Mouse (Mus musculus) granulocyte monocyte progenitor cell, adult 5-6 weeks (primary cell): ENCODE data around the gene Plxna2. TPM values are rescaled to one million over a fixed set of nuclear protein-coding genes. Genes with fewer than 3 reads are reported as not detected.

Experiments
- ATAC-seq: replicated peaks from 2 replicates; pipeline ENCODE4 v1.8.0; 2016; ENCODE audit warnings: mild to moderate bottlenecking, moderate TSS enrichment, inconsistent platforms; ENCODE audit not compliant: poor library complexity, severe bottlenecking
- total RNA-seq, 2 experiments: library from RNA; stranded (forward) in 1 of 2; stranded (reverse) in 1 of 2; fragments of 200-712, 200-1000 nt in 1 of 2; fragments of >200 nt in 1 of 2; fragmentation: Nextera tagmentation in 1 of 2; gene quantifications; 2 replicates each; pipeline ENCODE4 v1.2.3; 2014 to 2017

Plxna2 gene
- total RNA-seq, 2 experiments from 2014 or later, result 0.31 to 0.49 TPM

GRCm38 (mm10) chr1:194756863-194757262 lies 138.8 kb downstream of the Plxna2 start:
- ATAC-seq, result no peak

- peak; percentile 66 for ATAC-seq
These were observed 143.6 kb downstream of the Plxna2 start for GRCm38 (mm10) chr1:194761432-194762212.

GRCm38 (mm10) chr1:194762896-194763295 lies 144.9 kb downstream of the Plxna2 start:
- no peak for ATAC-seq

GRCm38 (mm10) chr1:194764951-194765350 lies 146.9 kb downstream of the Plxna2 start:
- ATAC-seq, result no peak

- ATAC-seq, result no peak
These were observed 150.8 kb downstream of the Plxna2 start for GRCm38 (mm10) chr1:194768799-194769198.

- ATAC-seq, result no peak
These were observed 154.0 kb downstream of the Plxna2 start for GRCm38 (mm10) chr1:194772053-194772452.

GRCm38 (mm10) chr1:194773899-194774298 lies 155.9 kb downstream of the Plxna2 start:
- ATAC-seq, result no peak

- no peak for ATAC-seq
These were observed 156.3 kb downstream of the Plxna2 start for GRCm38 (mm10) chr1:194774350-194774749.

GRCm38 (mm10) chr1:194774754-194775153 lies 156.7 kb downstream of the Plxna2 start:
- no peak for ATAC-seq

- ATAC-seq, result peak; percentile 82
These were observed 157.8 kb downstream of the Plxna2 start for GRCm38 (mm10) chr1:194775656-194776374.

- no peak for ATAC-seq
These were observed 158.7 kb downstream of the Plxna2 start for GRCm38 (mm10) chr1:194776510-194777244.

GRCm38 (mm10) chr1:194777608-194778007 lies 159.6 kb downstream of the Plxna2 start:
- no peak for ATAC-seq

- no peak for ATAC-seq
These were observed 162.4 kb downstream of the Plxna2 start for GRCm38 (mm10) chr1:194780392-194780791.

GRCm38 (mm10) chr1:194780794-194781390 lies 162.9 kb downstream of the Plxna2 start:
- no peak for ATAC-seq

- ATAC-seq, result no peak
These were observed 163.5 kb downstream of the Plxna2 start for GRCm38 (mm10) chr1:194781556-194781955.

- ATAC-seq, result no peak
These were observed 164.3 kb downstream of the Plxna2 start for GRCm38 (mm10) chr1:194782325-194782724.

- no peak for ATAC-seq
These were observed 169.6 kb downstream of the Plxna2 start for GRCm38 (mm10) chr1:194787626-194788025.

GRCm38 (mm10) chr1:194793226-194793924 lies 175.4 kb downstream of the Plxna2 start:
- ATAC-seq, result no peak

- ATAC-seq, result no peak
These were observed 177.3 kb downstream of the Plxna2 start for GRCm38 (mm10) chr1:194795316-194795715.

- ATAC-seq, result no peak
These were observed 179.8 kb downstream of the Plxna2 start for GRCm38 (mm10) chr1:194797843-194798242.
